Mouse (Mus musculus) thymus, postnatal 14 days (tissue): Measurements from ENCODE around the gene Pcnx3.
A peak's percentile ranks its signal among the peaks of the same experiment; 100 is the strongest.

Experiments
- DNase-seq: peaks from one replicate; pipeline ENCODE4 v3.0.0; 2021

The Pcnx3 gene

GRCm38 (mm10) chr19:5688200-5689087 is at the start of gene Pcnx3, which contains the start of gene Map3k11:
Gene Pcnx3 (minus strand): TSS chr19:5688908.
Gene Map3k11 (plus strand): TSS chr19:5688742.
- DNase-seq = peak; percentile 98

- no peak for DNase-seq
Measured at GRCm38 (mm10) chr19:5734325-5734724, 45.6 kb upstream of the Pcnx3 start.

GRCm38 (mm10) chr19:5731264-5731978 is 42.7 kb upstream of the Pcnx3 start:
- DNase-seq = peak; percentile 90

GRCm38 (mm10) chr19:5730314-5731186 is 41.8 kb upstream of the Pcnx3 start:
- peak; percentile 66 for DNase-seq

GRCm38 (mm10) chr19:5729444-5729815 is 40.7 kb upstream of the Pcnx3 start, which contains the start of gene Fam89b:
Gene Fam89b (minus strand): TSS chr19:5729653.
- DNase-seq = peak; percentile 90

- DNase-seq = peak; percentile 66
Measured at GRCm38 (mm10) chr19:5728631-5729443, 40.1 kb upstream of the Pcnx3 start.

- peak; percentile 90 for DNase-seq
Measured at GRCm38 (mm10) chr19:5727701-5728100, 39.0 kb upstream of the Pcnx3 start.

GRCm38 (mm10) chr19:5726961-5727578 is 38.4 kb upstream of the Pcnx3 start:
- peak; percentile 5 for DNase-seq

GRCm38 (mm10) chr19:5725767-5726515 is 37.2 kb upstream of the Pcnx3 start, which contains the start of gene Ehbp1l1:
Gene Ehbp1l1 (minus strand): TSS chr19:5726317.
- peak; percentile 83 for DNase-seq

GRCm38 (mm10) chr19:5725029-5725707 is 36.5 kb upstream of the Pcnx3 start:
- DNase-seq = no peak

- no peak for DNase-seq
Measured at GRCm38 (mm10) chr19:5724549-5724941, 35.8 kb upstream of the Pcnx3 start.

- DNase-seq = no peak
Measured at GRCm38 (mm10) chr19:5723934-5724548, 35.3 kb upstream of the Pcnx3 start.

- DNase-seq = no peak
Measured at GRCm38 (mm10) chr19:5722848-5723425, 34.2 kb upstream of the Pcnx3 start.

GRCm38 (mm10) chr19:5721233-5721632 is 32.5 kb upstream of the Pcnx3 start:
- no peak for DNase-seq

GRCm38 (mm10) chr19:5716955-5717354 is 28.2 kb upstream of the Pcnx3 start:
- no peak for DNase-seq

- no peak for DNase-seq
Measured at GRCm38 (mm10) chr19:5715793-5716688, 27.3 kb upstream of the Pcnx3 start.

- DNase-seq = no peak
Measured at GRCm38 (mm10) chr19:5713730-5714129, 25.0 kb upstream of the Pcnx3 start.

GRCm38 (mm10) chr19:5713255-5713654 is 24.5 kb upstream of the Pcnx3 start:
- DNase-seq = no peak
